Mouse (Mus musculus) 3134 (cell line): Measurements from ENCODE around the gene Ttn.

ENCODE experiments used
- DNase-seq: peaks from one replicate; pipeline ENCODE4 v3.0.0-alpha.2; 2011; ENCODE audit warnings: low spot score; ENCODE audit not compliant: insufficient read length; ENCODE audit errors: extremely low read depth

Gene Ttn

GRCm38 (mm10) chr2:76865497-76865896 lies 116.8 kb downstream of the Ttn start:
- no peak for DNase-seq

DNA sequence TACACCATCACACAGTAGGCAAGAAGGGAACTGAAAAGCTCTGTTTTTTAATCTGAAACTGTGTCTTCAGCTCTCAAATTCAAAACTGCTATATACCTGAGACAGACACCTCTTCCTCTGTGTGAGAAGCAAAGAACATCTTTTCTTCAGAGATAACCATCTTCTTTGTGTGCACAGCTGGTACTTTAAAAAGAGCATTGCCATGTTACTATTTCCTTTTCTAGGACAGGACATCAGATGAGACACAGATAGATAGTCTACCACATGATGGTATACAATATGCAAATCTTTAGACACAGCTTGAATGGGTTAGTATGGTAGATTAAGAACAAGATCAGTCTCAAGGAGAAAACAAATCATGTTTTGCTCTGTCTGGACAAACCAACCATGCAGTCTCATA lies 121.0 kb downstream of the Ttn start:
- no peak for DNase-seq

GRCm38 (mm10) chr2:76850066-76850465 lies 132.3 kb downstream of the Ttn start:
- no peak for DNase-seq

- DNase-seq = no peak
These were observed 139.2 kb downstream of the Ttn start for GRCm38 (mm10) chr2:76843162-76843561.

GRCm38 (mm10) chr2:76820472-76820871 lies 161.9 kb downstream of the Ttn start:
- DNase-seq = no peak

- DNase-seq = no peak
These were observed 164.6 kb downstream of the Ttn start for GRCm38 (mm10) chr2:76817796-76818195.

DNA sequence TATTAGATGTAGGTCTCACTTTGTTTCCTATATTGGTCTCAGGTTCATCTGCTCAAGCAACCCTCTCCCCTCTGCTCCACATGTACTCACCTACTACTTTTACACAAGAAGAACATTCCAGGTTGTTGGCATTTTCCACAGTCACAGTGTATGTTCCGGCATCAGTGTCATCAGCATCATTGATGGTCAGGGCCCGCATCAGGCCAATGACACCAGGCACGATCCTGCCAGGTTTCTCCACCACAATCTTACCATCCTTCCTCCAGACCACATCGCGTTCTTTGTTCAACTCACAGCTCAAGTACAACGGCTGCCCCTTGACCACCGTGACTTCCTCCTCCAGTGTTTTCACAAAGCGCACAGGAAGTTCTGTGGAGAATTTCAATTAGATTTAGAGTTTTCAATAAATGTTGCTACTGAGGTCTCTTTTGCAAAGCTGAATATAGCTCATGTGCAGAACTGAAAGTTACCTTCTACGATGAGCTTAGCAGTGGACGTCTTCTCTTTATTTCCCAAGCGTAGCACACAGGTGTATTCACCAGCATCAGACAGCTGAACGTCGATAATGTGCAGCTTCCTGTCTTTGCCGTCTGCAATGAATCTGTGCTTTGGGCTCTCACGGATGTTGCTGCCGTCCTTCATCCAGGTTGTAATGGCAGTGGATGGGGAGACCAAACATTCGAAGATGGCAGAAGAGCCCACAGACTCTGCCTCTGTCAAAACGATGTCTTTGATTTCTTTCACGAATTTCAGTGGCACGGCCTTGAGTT lies 168.1 kb downstream of the Ttn start:
- DNase-seq = no peak

- no peak for DNase-seq
These were observed 171.2 kb downstream of the Ttn start for GRCm38 (mm10) chr2:76811160-76811559.

DNA sequence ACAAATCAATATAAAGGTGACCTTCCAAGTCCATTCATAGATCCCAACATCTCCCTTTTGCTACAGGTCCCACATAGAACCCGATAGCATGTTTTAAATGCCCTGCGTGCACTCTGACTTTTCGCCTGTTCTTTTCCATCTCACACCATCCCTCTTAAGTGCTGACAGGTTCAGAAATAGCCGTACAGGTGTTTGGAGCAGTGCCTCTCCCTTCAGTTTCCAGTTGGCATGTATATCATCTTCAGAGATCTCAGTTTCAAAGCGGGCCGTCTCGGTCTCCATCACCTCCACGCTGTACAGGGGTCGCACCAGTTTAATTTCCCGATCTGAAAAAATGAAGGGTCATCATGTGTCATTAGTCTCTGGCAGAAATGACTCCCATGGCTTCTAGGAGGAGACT lies 174.0 kb downstream of the Ttn start:
- DNase-seq = no peak

DNA sequence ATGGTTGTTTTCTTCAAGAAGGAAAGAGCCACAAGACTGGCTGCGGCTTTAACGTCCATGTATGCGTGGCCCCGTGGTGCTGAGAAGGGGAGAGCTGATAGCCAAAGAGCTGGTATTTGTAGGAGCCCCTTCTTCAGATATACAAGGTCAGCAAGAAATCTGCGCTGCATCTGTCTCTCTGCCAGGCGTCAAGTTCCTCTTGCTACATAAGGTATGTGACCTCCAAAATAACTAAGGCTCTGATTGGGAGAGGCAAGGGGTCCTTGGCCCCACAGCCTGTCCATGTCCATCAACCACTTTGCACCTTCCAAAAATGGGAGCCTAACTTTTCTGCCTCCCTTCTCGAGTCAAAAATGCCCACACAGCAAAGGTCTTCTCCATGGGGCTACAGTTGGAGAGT lies 175.1 kb downstream of the Ttn start:
- DNase-seq = no peak

DNA sequence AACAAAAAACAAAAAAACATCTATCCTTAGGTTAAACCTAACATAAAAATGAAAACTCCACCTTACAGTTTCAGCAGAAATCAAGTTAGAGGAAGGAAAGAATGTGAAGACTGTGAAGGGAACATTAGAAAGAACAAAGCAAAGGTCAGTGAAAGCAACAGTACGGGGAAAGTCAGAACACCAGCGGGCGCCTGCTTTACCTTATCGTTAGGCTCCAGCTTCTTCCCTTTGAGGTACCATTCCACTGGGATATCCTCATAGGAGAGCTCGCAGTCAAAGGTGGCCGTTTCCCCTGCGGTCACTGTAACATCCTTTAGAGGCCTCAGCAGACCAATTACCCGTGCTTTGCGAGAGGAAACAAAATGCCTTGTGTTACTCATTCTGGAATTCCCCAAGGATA lies 175.5 kb downstream of the Ttn start:
- DNase-seq = no peak

DNA sequence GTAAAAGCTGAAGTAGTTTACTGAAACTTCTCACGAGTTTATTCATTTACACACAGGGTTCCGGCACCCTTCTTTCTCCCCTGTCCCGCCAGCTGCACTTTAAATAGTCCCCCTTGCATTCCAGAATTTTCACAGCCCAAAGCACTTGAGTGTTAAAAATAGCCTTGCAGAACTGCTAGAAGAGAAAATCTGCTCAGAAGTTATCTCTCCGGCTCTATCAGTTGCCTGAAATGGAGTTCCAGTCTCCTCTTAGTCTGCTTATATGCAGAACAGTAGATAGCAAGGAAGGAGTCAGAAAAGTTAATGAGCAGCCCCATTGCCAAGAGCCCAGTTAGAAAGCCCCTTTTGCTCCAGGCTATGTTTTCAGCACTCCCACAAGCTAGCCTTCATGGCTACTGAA lies 176.0 kb downstream of the Ttn start:
- no peak for DNase-seq

DNA sequence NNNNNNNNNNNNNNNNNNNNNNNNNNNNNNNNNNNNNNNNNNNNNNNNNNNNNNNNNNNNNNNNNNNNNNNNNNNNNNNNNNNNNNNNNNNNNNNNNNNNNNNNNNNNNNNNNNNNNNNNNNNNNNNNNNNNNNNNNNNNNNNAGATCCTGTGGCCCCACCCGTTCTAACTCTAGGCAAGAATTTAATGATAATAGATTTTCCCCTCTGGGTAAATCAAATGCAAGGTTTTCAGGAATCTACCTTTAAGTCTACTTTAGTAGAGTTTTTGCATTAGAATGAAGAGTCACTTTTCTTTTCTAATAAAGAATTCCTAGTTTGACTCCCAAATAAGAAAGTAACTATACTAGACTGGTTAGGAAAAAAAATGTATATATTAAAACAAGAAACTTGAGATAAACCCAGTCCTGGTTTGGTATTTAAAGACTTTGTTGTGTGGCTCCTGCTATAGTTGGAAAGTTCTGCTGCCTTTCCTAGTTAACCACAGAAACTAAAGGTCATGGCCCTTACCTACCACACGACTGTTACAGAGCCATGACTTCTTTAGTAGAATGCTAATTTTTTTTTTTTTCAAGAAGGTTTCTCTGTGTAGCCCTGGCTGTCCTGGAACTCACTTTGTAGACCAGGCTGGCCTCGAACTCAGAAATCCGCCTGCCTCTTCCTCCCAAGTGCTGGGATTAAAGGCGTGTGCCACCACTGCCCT lies 177.0 kb downstream of the Ttn start:
- DNase-seq = no peak

GRCm38 (mm10) chr2:76784171-76784570 lies 198.2 kb downstream of the Ttn start:
- no peak for DNase-seq

DNA sequence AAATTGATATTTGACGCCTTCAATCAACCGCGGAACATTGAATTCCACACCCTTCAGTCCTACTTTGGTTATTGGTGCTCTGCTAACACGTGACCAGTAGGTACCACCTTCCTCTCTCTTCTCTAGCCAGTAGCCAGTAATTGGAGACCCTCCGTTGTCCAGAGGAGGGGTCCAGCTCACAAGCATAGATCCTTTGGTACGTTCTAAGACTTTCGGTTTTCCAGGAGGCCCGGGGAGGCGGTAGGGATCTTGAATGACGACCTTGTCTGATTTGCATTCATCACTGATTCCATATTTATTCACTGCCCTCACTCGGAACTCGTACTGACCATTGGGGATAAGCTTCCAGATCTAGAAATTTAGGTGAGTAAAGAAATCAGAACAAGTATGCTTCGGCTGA lies 201.6 kb downstream of the Ttn start:
- DNase-seq = no peak

- DNase-seq = no peak
These were observed 212.5 kb downstream of the Ttn start for GRCm38 (mm10) chr2:76769831-76770230.

DNA sequence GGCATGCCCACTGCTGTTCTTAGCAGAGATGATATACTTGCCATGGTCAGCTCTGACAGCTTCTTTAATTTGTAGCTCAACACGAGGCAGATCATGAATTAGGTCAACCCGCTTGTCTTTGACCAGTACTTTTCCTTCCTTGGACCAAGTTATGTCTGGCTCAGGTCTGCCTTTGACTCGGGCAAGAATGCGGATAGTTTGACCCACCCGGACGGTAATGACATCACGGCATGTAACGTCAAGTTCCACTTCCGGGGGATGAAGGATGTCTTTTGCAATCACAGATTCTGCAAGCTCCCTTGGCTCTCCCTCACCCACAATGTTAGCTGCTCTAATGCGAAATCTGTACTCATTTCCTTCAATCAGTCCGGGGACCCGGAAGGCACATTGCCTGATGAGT lies 215.1 kb downstream of the Ttn start:
- DNase-seq = no peak

DNA sequence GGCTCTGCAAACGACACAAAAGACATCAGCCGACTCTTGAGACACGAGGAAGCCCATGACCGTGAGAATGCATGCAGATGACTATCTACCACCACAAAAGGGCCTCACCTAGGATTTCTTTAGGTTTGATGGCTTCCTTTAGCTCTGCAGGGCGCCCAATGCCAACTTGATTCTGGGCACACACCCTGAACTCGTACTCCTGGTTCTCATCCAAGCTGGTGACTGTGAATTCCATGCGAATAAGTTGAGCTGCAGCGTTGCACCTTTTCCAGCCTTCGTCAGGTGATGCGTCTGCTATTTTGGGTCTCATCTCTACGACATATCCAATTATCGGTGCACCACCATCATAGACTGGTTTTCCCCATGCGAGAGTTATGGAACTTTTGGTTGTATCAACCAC lies 217.8 kb downstream of the Ttn start:
- DNase-seq = no peak

GRCm38 (mm10) chr2:76762154-76762553 lies 220.2 kb downstream of the Ttn start:
- no peak for DNase-seq

DNA sequence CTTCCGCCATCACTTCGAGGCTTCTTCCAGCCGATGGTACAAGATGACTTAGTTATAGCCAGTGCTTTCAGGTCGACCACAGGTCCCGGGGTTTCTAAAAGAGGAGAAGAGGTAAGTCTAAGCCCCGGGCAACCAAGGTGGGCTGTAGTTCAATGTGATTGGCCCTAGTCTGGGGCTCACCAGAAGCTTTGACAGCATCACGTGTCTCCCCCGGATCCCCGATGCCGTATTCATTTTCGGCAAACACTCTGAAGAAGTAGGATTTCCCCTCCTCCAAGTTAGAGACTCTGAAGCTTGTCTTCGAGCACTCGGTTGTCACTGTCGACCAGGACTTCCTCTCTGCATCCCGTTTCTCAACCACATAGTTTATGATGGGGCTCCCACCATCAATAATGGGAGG lies 225.9 kb downstream of the Ttn start:
- DNase-seq = no peak

GRCm38 (mm10) chr2:76751993-76752392 lies 230.4 kb downstream of the Ttn start:
- no peak for DNase-seq

GRCm38 (mm10) chr2:76749341-76750110 lies 232.8 kb downstream of the Ttn start:
- DNase-seq = no peak
